Mouse (Mus musculus) brain, embryonic 14.5 days (tissue): ENCODE data around the gene Ebf1.

Experiments used
- CTCF ChIP-seq: fragments of 200-500 bp; IDR thresholded peaks from 2 replicates; pipeline ENCODE4 v1.5.1; 2012; ENCODE audit warnings: inconsistent platforms, mild to moderate bottlenecking, moderate library complexity, borderline replicate concordance; ENCODE audit not compliant: insufficient read depth, insufficient read length; ENCODE audit errors: extremely low read depth
- POLR2A ChIP-seq: fragments of 200-500 bp; IDR thresholded peaks from 2 replicates; pipeline ENCODE4 v1.6.1; 2012; ENCODE audit warnings: mild to moderate bottlenecking, inconsistent platforms, borderline replicate concordance; ENCODE audit not compliant: poor library complexity, insufficient read depth, insufficient read length, severe bottlenecking; ENCODE audit errors: extremely low read depth

DNA sequence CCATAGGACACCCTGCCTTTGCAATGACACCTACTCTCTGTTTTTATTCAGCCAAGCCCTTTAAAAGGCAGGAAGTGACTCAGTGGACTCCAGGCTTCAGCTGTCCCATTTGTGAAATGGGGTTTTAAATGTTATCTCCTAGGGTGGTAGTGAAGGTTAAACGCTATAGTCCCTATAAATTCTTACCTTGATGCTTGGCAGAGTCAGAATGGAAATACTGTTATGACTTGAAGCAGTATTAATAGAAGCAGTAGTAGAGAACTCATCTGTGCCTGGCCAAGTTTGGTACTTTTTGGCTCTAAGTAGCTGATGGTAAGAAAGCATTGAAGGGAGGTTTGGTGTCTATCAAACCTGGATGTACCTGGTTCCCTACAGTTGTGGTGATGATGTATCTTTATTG is 19.1 kb downstream of the Ebf1 start:
- no peak for TF ChIP-seq POLR2A
- no peak for TF ChIP-seq CTCF
